Mouse (Mus musculus): ENCODE results near the gene Msi1.

The Msi1 gene

GRCm38 (mm10) chr5:115469791-115470190 lies 40.4 kb downstream of the Msi1 start:
- DNase-seq (ENCODE audit: low spot score in 2 of 2), result no peak

- no peak for DNase-seq (ENCODE audit: low spot score in 2 of 2)
These were observed 41.5 kb downstream of the Msi1 start for GRCm38 (mm10) chr5:115470766-115471531.

GRCm38 (mm10) chr5:115473191-115473590 lies 43.8 kb downstream of the Msi1 start:
- no peak for DNase-seq (ENCODE audit: low spot score in 2 of 2)

DNA sequence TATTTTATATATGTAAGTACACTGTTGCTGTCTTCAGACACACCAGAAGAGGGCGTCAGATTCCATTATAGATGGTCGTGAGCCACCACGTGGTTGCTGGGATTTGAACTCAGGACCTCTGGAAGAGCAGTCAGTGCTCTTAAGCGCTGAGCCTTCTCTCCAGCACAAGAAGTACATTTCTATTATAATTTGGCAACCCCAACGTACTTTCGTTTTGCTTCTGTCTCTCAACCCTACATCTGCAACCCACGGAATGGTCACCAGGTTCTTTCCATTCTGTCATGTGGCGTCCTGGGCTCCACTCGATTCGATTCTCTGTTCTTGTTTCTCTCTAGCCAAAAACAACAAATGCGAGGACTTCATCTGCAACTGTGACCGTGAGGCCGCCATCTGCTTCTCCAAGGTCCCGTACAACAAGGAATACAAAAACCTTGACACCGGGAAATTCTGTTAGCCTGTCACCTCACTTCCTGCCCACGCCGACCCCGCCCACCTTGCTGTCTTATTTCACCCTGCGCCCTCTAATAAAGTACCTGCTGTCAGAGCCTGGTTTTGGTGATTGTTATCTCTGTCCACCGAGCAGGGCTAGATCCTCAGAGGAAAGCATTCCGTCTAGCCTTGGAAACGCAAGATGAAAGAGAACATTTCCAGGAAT lies 44.9 kb downstream of the Msi1 start:
- DNase-seq (ENCODE audit: low spot score in 2 of 2), result no peak

DNA sequence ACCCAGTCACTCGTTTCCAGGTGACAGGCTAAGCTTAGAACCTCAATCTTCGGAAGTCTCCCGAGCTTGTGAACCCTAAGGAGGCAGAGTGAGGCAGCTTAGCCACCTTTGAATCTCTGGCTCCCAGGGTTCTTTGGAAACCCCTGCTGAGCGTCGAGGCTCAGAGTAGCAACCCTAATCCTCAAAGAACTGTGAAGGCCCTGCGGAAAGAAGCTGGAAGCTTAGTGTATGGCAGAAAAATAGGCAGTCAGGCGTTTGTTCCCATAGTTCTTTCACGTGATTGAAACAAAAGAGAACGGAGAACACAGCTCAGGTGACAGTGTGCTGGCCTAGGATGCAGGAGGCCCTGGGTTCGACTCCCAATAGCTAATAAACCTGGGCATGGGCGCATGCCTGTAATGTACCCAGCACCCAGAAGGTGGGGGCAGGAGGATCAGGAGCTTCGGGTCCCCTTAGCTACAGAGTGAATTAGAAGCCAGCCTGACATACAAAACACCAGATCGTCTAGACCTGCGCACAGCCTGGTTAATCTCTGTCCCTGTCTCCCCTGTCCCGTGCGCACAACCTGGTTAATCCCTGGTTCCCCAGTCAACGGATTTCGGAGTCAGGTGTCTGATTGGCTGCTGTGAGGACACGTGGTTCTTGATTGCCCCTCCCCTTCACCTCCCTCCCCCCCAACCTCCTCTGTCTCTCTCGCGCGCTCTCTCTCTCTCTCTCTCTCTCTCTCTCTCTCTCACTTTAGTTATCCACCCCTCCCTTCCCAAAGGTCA lies 46.1 kb downstream of the Msi1 start:
- DNase-seq (ENCODE audit: low spot score in 2 of 2), result no peak

GRCm38 (mm10) chr5:115476107-115476727 lies 46.8 kb downstream of the Msi1 start:
- DNase-seq (ENCODE audit: low spot score in 2 of 2), result no peak

DNA sequence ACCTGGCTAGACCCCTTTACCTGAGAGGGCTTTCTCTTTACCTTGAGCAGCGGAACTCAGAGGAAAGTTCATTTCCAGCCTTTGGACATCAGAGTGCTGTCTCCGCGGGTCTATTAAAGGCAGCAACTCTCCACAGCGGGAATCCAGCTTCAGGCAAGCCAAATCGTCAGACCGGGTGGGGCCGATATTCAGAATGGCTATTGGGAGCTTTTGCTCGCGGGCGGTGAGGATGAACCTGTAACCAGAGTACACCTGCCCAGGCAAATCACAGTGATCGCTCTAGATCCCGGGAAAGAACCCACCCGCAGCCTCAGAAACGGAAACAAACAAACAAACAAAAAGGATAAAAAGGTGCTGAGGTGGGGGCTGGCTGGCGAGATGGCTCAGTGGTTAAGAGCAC lies 50.2 kb downstream of the Msi1 start:
- DNase-seq (ENCODE audit: low spot score in 2 of 2), result no peak

GRCm38 (mm10) chr5:115480101-115480500 lies 50.7 kb downstream of the Msi1 start:
- DNase-seq (ENCODE audit: low spot score in 2 of 2), result no peak

- no peak for DNase-seq (ENCODE audit: low spot score in 2 of 2)
These were observed 53.2 kb downstream of the Msi1 start for GRCm38 (mm10) chr5:115482390-115483265.

DNA sequence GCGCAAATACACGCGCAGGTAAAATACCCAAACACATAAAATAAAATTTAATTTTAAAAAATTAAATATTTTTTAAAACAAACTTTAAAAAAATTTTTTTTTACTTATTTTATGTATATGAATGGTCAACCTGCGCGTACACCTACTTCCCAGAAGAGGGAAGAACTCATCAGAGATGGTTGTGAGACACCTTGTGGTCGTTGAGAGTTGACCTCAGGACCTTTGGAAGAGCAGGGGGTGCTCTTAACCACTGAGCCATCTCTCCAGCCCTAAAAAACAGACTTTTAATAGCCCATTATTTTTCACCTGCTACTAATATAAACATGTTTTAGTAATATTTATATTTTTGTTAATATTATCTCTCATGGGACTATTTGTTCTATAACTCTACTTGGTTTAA lies 54.0 kb downstream of the Msi1 start:
- no peak for DNase-seq (ENCODE audit: low spot score in 2 of 2)

- DNase-seq (ENCODE audit: low spot score in 2 of 2), result peak; percentile 80
These were observed 54.8 kb downstream of the Msi1 start, which contains the start of gene Sirt4 for GRCm38 (mm10) chr5:115483947-115484920. Sirt4 (minus strand) TSS chr5:115484725.

GRCm38 (mm10) chr5:115484996-115485395 lies 55.6 kb downstream of the Msi1 start:
- DNase-seq (ENCODE audit: low spot score in 2 of 2), result no peak

DNA sequence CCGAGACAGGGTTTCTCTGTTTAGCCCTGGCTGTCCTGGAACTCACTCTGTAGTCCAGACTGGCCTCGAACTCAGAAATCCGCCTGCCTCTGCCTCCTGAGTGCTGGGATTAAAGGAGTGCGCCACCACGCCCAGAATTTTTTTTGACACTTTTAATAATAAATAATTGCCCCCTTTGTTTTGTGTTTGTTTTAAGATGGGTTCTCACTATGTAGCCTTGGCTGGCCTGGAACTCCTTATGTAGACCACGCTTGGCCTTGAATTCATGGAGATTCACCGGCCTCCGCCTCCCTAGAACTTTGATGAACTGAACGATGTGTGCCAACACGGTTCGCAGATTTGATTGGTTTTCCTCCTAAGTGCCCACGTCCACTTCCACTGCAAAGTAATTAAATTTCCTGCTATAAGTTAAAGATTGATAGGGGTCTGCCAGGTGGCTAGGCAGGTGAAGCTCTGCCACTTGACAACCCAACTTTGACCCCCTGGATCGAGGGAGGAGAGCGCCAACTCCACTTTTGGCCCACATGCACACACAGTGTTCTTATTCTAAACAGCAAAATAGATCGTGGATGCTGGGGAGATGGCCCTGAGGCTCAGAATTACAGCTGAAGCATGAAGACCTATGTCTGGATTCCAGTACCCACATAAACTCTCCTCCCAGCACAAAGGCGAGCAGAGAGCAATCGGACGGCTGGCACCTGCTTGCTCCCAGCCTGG lies 56.2 kb downstream of the Msi1 start:
- DNase-seq (ENCODE audit: low spot score in 2 of 2), result no peak

DNA sequence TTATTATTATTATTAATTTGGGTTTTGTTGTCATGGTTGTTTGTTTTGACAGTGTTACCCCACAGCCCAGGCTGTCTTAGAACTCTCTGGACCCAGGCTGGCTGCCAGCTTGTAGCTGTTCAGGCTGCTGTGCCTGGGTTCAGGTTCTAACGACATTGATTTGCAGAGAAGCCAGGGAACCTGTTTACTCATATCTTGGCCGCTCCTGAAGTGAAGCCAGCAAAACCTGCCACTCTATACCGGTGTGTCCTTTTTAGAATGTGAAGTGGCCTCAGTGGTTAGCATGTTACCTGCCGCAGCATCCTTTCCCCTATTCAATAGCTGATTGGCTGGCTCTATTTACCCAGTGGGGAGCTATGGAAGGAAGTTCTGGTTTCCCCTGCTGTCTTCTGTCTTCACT lies 57.3 kb downstream of the Msi1 start:
- no peak for DNase-seq (ENCODE audit: low spot score in 2 of 2)

DNA sequence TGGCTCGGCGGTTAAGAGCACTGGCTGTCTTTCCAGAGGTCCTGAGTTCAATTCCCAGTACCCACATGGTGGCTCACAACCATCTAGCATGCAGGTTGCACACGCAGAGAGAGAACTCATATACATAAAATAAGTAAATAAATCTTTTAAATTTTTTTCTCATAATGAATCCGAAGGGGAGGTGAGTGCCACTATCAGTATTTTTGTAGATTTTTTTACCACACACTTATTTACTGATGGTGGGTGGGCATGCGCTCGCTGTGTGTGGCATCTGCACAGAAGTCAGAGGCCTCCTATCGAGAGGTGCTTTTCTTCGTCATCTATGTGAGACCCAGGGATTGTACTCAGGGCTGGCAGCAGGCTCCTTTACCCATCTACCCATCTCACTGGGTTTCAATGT lies 58.0 kb downstream of the Msi1 start:
- no peak for DNase-seq (ENCODE audit: low spot score in 2 of 2)

DNA sequence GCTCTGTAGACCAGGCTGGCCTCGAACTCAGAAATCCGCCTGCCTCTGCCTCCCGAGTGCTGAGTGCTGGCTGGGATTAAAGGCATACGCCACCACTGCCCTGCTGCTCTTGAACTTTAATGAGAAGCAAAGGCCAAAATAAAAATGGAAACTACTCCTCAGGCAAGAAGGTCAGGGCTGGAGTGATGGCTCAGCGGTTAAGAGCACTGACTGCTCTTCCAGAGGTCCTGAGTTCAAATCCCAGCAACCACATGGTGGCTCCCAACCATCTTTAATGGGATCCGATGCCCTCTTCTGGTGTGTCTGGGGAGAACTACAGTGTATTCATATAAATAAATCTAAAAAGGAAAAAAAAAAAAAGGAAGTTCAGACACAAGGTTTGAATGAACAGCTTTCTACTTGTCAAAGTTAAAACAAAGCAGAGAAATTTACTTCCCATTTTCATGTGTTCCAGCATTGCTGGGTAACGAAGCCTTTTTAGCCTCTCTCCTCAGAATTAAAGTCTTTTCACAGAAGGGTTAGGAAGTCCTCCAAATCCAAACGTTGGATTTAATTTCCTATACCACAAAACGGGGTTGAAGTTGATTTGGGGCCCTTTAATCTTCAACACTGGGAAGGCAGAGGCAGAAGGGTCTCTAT lies 58.7 kb downstream of the Msi1 start:
- DNase-seq (ENCODE audit: low spot score in 2 of 2), result no peak

- peak; percentile 73 to 77 for DNase-seq (ENCODE audit: low spot score in 2 of 2)
These were observed 59.7 kb downstream of the Msi1 start for GRCm38 (mm10) chr5:115488841-115489698.
